Mouse (Mus musculus) left cerebral cortex, postnatal 4 days (tissue): ENCODE results near the gene Deup1. TPM values are rescaled to one million over a fixed set of nuclear protein-coding genes. Genes with fewer than 3 reads are reported as not detected.

Source experiments
- DNase-seq: peaks from one replicate; pipeline ENCODE4 v3.0.0-alpha.2; 2022
- intact Hi-C: fragments of 180-260 bp; cut with DNase I; formaldehyde crosslinking; loops from one replicate; pipeline ENCODE4 v1.15.1; 2025
- total RNA-seq, 2 experiments: library from RNA; stranded (reverse); gene quantifications; 2 replicates each; pipeline ENCODE4 v1.2.3; 2021

Deup1 gene
- total RNA-seq, 2 experiments from 2014 or later: 1.2 to 1.5 TPM

GRCm38 (mm10) chr9:15534110-15534509 lies 93.6 kb downstream of the Deup1 start:
- intact Hi-C loops: no loop called here

GRCm38 (mm10) chr9:15533336-15534070 lies 94.2 kb downstream of the Deup1 start:
- DNase-seq: no peak
- intact Hi-C loops: no loop called here

More at GRCm38 (mm10) chr9:15534110-15534509, 93.6 kb downstream of the Deup1 start:
- DNase-seq: no peak

- no peak for DNase-seq
- intact Hi-C loops: no loop called here
These were observed 96.5 kb downstream of the Deup1 start for GRCm38 (mm10) chr9:15531204-15531603.

- no peak for DNase-seq
- intact Hi-C loops: no loop called here
These were observed 97.8 kb downstream of the Deup1 start for GRCm38 (mm10) chr9:15529965-15530320.

- intact Hi-C loops: no loop called here
- DNase-seq: peak; percentile 77
These were observed 98.3 kb downstream of the Deup1 start for GRCm38 (mm10) chr9:15529275-15529964.

GRCm38 (mm10) chr9:15528368-15528767 lies 99.4 kb downstream of the Deup1 start:
- no peak for DNase-seq
- intact Hi-C loops: no loop called here

- no peak for DNase-seq
- intact Hi-C loops: no loop called here
These were observed 99.9 kb downstream of the Deup1 start for GRCm38 (mm10) chr9:15527846-15528245.

GRCm38 (mm10) chr9:15526539-15526938 lies 101.2 kb downstream of the Deup1 start:
- intact Hi-C loops: no loop called here
- no peak for DNase-seq

- intact Hi-C loops: no loop called here
- DNase-seq: no peak
These were observed 102.5 kb downstream of the Deup1 start for GRCm38 (mm10) chr9:15525246-15525645.

- DNase-seq: no peak
- intact Hi-C loops: no loop called here
These were observed 104.1 kb downstream of the Deup1 start for GRCm38 (mm10) chr9:15523646-15524045.

- DNase-seq: no peak
- intact Hi-C loops: no loop called here
These were observed 104.8 kb downstream of the Deup1 start for GRCm38 (mm10) chr9:15522887-15523286.

- intact Hi-C loops: no loop called here
- no peak for DNase-seq
These were observed 105.4 kb downstream of the Deup1 start for GRCm38 (mm10) chr9:15522348-15522747.

GRCm38 (mm10) chr9:15517979-15518378 lies 109.8 kb downstream of the Deup1 start:
- DNase-seq: no peak
- intact Hi-C loops: no loop called here

GRCm38 (mm10) chr9:15516007-15516406 lies 111.7 kb downstream of the Deup1 start:
- no peak for DNase-seq
- intact Hi-C loops: no loop called here

- peak; percentile 71 for DNase-seq
- intact Hi-C loops: no loop called here
These were observed 114.8 kb downstream of the Deup1 start for GRCm38 (mm10) chr9:15512918-15513317.

GRCm38 (mm10) chr9:15510557-15511310 lies 117.0 kb downstream of the Deup1 start:
- DNase-seq: peak; percentile 80
- intact Hi-C loops: no loop called here

Other genes with a start within 250 kb of the Deup1 start
- gene Smco4, start 134.5 kb downstream of the Deup1 start, total RNA-seq: 1 to 10 TPM; 5.2 to 6.8 TPM
- 10 to 100 TPM; 43.3 to 48.7 TPM for gene Slc36a4, start 81.8 kb upstream of the Deup1 start, total RNA-seq
- not detected for gene Mtnr1b, start 246.6 kb upstream of the Deup1 start, total RNA-seq